Mouse (Mus musculus): ENCODE measurements around the gene Herpud1.
A peak's percentile ranks its signal among the peaks of the same experiment; 100 is the strongest.

DNA sequence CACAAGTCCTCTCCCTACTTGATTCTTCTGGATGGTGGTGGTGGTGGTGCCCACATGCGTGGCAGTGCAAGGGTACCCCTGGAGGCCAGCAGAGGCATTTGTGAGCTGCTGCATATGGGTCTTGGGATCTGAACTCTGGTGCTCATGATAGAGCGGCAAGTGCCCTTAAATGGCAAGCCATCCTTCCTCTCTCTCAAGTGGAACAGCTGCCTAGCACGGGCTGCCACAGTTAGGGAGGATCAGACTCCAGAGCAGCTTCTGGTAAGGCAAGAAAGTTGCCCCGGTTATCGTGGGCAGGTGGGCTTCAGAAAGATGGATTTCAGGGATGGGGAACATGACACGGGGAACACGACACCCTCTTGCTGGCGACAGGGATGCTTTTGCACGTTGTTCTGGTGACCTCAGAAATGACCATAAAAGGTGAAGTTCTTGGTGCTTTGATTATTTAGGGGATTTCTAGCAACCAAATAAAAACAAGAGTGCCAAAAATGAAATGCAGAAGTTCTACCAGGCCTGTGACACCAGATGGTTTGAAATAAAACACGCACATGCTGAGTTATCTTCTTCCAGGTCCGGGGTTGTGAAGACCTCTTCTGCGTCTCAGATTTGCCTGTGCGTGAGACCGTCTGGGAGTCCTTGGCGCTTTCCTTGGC lies 7.3 kb upstream of the Herpud1 start:
- TF ChIP-seq CTCF (IDR thresholded peaks at IDR 0.05; ENCODE audit: low read depth), result peak; percentile 58
- no peak for TF ChIP-seq EP300 (optimal IDR thresholded peaks at IDR 0.05)
